Mouse (Mus musculus): ENCODE measurements around the gene Fgfr1op2.
A peak's percentile ranks its signal among the peaks of the same experiment; 100 is the strongest.

Fgfr1op2 gene

DNA sequence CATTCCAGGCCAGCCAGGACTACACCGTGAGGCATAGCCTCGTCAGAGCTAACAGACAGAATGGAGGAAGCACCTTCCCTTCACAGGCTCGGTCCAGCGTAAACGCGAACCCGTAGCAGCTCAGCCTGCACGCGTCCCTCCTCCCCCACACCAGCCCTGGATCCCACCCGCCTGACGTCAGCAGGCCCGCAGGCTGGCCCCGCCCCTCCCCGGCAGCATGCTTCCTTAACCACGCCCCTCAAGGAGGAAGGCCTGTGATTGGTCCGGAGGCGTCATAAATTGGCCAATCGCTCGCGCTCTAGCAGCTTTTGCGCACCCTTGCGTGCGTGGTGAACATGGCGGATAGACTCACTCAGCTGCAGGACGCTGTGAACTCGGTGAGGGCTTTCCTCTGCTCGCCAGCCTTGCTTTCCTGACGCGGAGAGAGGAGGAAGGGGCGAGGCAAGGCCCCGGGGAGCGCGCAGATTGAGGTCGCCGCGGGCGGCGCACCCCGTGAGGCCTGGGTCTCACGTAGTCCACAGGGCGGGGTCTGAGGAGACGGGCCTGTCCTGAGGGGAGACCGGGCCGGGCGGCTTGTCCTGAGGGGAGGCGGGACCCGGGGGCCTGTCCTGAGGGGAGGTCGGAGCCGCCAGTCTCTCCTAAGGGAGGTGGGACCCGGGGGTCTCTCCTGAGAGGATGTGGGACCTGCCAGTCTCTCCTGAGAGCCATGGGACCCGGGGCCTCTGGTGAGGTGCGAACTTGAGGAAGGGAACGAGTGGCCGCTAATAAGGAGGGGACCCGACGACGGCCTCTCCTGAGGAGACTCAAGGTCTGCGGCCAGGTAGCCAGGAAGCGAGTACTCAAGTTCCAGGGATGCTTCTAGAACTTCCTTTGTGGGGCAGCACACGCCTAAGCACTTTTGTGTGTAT lies 65.5 kb downstream of the Fgfr1op2 start, which contains the start of the genes Med21 and Tm7sf3:
Gene Med21, plus strand, starts transcription at position 272 of the 908 bp plus-strand sequence.
Gene Tm7sf3, minus strand, starts transcription at position 549 of the 908 bp plus-strand sequence.
- peak; percentile 99 for DNase-seq (ENCODE audit: low read depth, low spot score)

- DNase-seq (ENCODE audit: low read depth, low spot score) = no peak
Measured at GRCm38 (mm10) chr6:146643184-146643570, 66.2 kb downstream of the Fgfr1op2 start.
